Mouse (Mus musculus) Patski (cell line): ENCODE measurements at regions not wholly inside any gene's neighbourhood (a gene's known extent, or its start where the extent isn't known, plus 50 kb on each side); places are given as distances from the start of the nearest gene placed in this dataset.

ENCODE experiments used
- ATAC-seq: fragments of 100-300 bp; one replicate; pipeline ENCODE4 v1.8.0; 2021
- CTCF ChIA-PET: fragments of 350-600 bp; sonication (Branson Sonifier 250); formaldehyde crosslinking; loops from one replicate; lab custom pipeline; 2022; ENCODE audit warnings: inconsistent platforms; lab: Charles Lee
- POLR2A ChIA-PET: fragments of 350-600 bp; sonication (Branson Sonifier 250); formaldehyde crosslinking; loops from one replicate; lab custom pipeline; 2022; ENCODE audit warnings: antibody characterized with exemption, inconsistent platforms; lab: Charles Lee
- DNase-seq: peaks from one replicate; pipeline ENCODE4 v3.0.0-alpha.2; 2011; ENCODE audit warnings: low read depth, low spot score
- H3K27me3 ChIP-seq: fragments of 371-371 bp; one replicate; pipeline ENCODE4 v1.5.1; 2021
- CTCF ChIP-seq: fragments of 100-300 bp; IDR thresholded peaks from one replicate; pipeline ENCODE4 v1.5.1; 2021
- in situ Hi-C: fragments of 300-500 bp; cut with MboI; formaldehyde crosslinking; loops from 3 replicates; pipeline ENCODE4 v1.11.1; 2018; ENCODE audit warnings: low pct_unique_long_range_greater_than_20kb, mixed read lengths

DNA sequence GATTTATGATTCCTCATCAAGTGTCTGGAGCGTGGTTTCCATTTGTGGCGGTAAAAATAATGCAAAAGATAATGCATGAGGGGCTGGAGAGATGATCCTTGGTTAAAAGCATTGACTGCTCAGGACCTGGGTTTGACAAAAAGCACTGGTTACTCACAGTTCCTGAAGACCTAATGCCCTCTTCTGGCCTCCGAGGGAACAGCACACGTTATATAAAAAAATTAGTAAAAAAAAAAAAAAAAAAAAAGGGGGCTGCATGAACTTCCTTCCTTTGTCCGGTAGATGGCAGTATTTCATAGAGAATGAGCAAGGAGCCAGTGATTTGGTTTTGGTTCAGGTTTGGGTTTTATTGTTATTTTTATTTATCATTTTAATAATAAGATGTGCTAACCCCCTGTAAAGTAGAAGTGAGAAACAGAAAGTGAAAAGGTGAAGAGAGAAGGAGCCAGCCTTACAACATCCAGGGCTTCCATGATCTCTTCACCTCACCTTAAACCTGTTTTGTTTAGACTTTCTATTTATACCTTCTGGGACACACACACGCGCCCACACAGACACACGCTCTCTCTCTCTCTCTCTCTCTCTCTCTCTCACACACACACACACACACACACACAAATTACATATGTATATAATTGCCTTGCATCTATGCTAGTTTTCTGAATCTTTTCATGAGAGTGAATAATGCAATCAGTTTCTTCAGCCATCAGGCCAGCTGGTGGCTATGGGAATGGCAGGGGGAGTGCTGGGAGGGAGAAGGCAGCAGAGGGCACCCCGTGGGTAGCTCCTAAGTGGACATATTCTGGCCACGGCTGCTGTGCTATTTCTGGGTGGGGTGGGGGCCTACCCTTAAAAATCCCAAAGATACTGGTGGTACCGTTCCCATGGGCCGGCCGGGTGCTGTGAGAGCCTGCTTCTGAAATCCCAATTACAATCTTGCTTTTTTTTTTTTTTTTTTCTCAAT lies 230.0 kb downstream of the Poteg start:
- DNase-seq = no peak
- CTCF ChIA-PET = interaction anchor here (1.5 kb wide), 1 partner anchor 10 kb away, joined by 4 read pairs; no protein-coding TSS in a partner anchor
- no peak for ATAC-seq
- in situ Hi-C loops = no loop called here
- peak; percentile 74 for TF ChIP-seq CTCF
- no peaks in the 10 kb centered on the region for H3K27me3 ChIP-seq
- POLR2A ChIA-PET = interaction anchor here (0.6 kb wide), 1 partner anchor 924 kb away, joined by 3 read pairs; no protein-coding TSS in a partner anchor

DNA sequence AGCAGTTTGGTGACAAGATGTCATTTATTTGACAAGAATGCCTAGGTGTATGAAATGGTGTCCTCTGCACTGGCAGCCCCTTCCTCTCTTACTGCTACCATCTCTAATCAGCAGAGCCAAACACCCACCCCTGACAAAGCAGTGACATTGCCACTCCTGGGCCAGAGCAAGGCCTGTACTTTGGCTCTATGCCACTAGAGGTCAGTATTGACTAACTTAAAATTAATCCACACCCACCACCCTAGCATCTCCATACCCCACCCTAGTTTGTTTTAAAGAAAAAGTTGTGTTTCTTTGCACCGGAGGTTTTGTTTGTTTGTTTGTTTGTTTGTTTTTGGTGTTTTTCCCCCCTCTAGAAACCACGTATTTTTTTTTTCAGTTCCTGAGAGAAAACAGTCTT lies 231.7 kb downstream of the Poteg start:
- peak; percentile 84 for ATAC-seq
- H3K27me3 ChIP-seq = no peaks in the 10 kb centered on the region
- DNase-seq = no peak
- in situ Hi-C loops = no loop called here
- ChIA-PET POLR2A (no interaction called here), CTCF (interaction anchor here (1.5 kb wide), 1 partner anchor 11 kb away, joined by 4 read pairs; no protein-coding TSS in a partner anchor)
- peak; percentile 75 for TF ChIP-seq CTCF

DNA sequence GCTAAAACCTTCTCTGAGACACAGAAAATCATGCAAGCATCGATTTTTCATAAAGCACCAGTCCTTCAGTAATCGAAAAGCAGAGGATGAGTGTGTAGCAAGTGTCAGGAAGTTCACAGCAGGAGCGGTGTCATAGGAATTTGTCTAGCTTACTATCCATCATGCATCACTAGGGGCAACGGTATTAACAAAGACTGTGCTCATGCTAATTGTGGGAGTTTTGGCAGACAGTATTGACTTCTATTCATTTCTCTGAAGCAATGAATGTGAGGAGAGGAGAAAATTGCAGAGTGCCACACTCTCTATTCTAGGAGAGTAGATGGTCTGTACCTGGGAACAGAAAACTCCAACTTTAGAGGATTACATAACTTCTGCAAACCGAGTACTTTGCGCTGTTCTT lies 274.5 kb downstream of the Poteg start:
- in situ Hi-C loops = no loop called here
- ATAC-seq = no peak

DNA sequence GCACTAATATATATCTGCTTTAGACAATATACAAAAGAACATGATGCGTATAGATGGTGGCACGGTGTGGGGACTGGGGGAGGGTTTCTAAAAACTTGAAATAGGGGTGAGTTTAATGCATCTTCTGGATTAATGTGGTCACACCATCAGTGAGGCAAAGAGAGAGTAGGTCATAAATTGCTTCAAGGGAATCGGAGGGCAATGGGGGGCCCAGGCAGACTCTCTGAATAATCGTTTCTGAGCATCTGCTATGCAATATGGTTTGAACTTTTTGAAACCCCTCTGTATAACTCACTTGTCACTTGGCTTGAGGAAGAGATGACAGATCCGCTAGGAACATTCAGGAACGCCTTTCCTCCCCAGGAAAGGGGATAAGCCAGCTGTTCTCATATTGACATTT lies 322.8 kb downstream of the Poteg start:
- POLR2A ChIA-PET = no interaction called here
- in situ Hi-C loops = no loop called here
- no peaks in the 10 kb centered on the region for H3K27me3 ChIP-seq
- no peak for TF ChIP-seq CTCF
- no peak for DNase-seq
- ATAC-seq = no peak
- CTCF ChIA-PET = no interaction called here

More for the DNA sequence above, 274.5 kb downstream of the Poteg start:
- H3K27me3 ChIP-seq = peaks cover 8% of the 10 kb centered on the region
- TF ChIP-seq CTCF = no peak
- DNase-seq = no peak
- CTCF ChIA-PET = interaction anchor here (0.7 kb wide), 1 partner anchor 30 kb away, joined by 3 read pairs; no protein-coding TSS in a partner anchor
- POLR2A ChIA-PET = no interaction called here

DNA sequence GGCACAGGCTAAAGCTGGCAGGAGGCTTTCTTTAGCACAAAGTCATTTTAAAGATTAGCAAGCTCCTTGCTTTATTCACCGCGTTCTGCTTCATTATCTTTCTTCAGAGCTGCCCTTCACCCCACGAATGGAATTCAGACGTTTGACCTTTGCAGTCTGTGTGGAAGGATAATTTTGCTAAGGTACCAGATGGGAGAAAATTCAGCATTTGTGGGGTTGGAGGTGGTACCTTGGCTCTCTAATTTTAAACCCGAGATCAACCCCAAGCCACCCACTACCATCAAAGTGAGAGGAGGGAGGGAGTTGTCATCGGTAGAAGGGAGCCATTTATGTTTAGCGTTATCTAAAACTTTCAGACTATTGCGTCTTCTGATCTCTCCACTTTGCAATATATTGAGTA lies 323.3 kb downstream of the Poteg start:
- DNase-seq = no peak
- in situ Hi-C loops = no loop called here
- ChIA-PET CTCF (no interaction called here), POLR2A (no interaction called here)
- TF ChIP-seq CTCF = no peak
- H3K27me3 ChIP-seq = no peaks in the 10 kb centered on the region
- no peak for ATAC-seq

DNA sequence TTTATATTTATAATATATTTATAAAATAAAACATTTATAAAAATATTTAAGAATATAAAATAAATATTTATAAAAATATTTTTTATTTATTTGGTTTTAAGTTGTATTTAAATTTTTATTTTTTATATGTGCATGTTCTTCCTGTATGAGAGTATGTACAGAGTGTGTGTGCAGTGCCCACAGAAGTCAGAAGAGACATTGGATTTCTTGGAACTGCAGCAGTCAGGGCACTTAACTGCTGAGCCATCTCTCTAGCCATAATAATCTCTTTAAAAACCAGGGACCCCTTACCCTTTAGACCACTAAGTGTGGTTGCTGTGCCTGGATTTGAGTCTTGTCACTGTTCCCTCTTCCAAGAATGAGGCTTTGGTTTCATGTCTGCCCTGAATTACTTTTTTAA lies 323.8 kb downstream of the Poteg start:
- ATAC-seq (no peak), DNase-seq (no peak)
- CTCF ChIA-PET = no interaction called here
- POLR2A ChIA-PET = no interaction called here
- no peaks in the 10 kb centered on the region for H3K27me3 ChIP-seq
- in situ Hi-C loops = no loop called here
- no peak for TF ChIP-seq CTCF

DNA sequence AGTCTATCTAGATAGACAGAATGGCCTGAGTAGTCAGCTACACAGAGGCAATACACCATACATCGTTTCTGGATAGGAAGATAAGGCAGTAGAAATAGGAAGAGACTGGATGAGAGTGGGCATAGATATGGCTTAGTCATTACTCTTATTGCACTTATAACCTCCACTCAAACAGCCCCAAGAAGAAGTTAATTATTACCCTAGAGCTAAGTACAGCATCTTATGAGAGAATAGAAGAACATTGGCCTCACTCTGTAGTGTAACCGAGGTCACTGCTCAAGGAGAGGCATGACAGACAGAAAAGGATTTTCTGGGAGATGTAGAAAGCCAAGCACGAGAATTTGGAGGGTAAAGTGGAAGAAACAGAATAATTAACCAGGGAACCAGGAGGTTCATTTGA lies 331.5 kb downstream of the Poteg start:
- in situ Hi-C loops = no loop called here
- ATAC-seq (no peak), DNase-seq (no peak)
- POLR2A ChIA-PET = no interaction called here
- CTCF ChIA-PET = no interaction called here
- no peaks in the 10 kb centered on the region for H3K27me3 ChIP-seq
- TF ChIP-seq CTCF = no peak
